Mouse (Mus musculus) ES-Bruce4 (cell line): Measurements from ENCODE around the gene Rpl3l.

Experiments
- CTCF ChIP-seq: IDR thresholded peaks from one replicate; pipeline ENCODE4 v1.8.1; 2011; ENCODE audit warnings: low read depth, low read length
- EP300 ChIP-seq: IDR thresholded peaks from 2 replicates; pipeline ENCODE4 v1.6.1; 2011; ENCODE audit warnings: low read depth, low read length; ENCODE audit not compliant: insufficient read depth
- POLR2A ChIP-seq: IDR thresholded peaks from one replicate; pipeline ENCODE4 v1.8.1; 2011; ENCODE audit warnings: low read length; ENCODE audit not compliant: insufficient read depth

DNA sequence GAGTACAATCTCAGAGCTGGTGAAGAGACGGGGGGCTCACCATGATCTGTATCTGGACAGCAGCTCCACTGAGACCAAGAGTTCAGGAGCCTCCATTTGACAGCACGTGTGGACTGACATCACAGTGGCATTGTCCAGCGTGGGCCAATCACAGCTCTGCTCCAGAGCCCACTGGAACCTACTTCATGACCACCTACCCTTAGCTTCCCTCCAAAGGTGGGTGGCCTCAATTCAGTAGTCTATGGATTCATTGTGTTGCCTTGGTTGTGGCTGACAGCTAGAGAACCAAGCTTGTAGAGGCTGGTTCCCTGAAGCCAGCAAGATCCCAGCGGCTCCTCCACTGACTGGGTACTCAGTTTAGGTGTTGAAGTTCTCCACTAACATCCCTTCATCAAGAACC lies 9.7 kb upstream of the Rpl3l start, which contains the start of the genes Rnf151 and Rps2:
- no peak for TF ChIP-seq POLR2A
- no peak for TF ChIP-seq CTCF
- no peak for TF ChIP-seq EP300
